Mouse (Mus musculus) 416B (cell line): ENCODE results near the gene Nckap5.
A peak's percentile ranks its signal among the peaks of the same experiment; 100 is the strongest.

Experiments
- DNase-seq: peaks from one replicate; pipeline ENCODE4 v3.0.0; 2011; ENCODE audit warnings: low read depth

The Nckap5 gene

GRCm38 (mm10) chr1:126470883-126471282 is 359.7 kb downstream of the Nckap5 start:
- no peak for DNase-seq

GRCm38 (mm10) chr1:126469818-126470544 is 360.6 kb downstream of the Nckap5 start:
- DNase-seq: no peak

DNA sequence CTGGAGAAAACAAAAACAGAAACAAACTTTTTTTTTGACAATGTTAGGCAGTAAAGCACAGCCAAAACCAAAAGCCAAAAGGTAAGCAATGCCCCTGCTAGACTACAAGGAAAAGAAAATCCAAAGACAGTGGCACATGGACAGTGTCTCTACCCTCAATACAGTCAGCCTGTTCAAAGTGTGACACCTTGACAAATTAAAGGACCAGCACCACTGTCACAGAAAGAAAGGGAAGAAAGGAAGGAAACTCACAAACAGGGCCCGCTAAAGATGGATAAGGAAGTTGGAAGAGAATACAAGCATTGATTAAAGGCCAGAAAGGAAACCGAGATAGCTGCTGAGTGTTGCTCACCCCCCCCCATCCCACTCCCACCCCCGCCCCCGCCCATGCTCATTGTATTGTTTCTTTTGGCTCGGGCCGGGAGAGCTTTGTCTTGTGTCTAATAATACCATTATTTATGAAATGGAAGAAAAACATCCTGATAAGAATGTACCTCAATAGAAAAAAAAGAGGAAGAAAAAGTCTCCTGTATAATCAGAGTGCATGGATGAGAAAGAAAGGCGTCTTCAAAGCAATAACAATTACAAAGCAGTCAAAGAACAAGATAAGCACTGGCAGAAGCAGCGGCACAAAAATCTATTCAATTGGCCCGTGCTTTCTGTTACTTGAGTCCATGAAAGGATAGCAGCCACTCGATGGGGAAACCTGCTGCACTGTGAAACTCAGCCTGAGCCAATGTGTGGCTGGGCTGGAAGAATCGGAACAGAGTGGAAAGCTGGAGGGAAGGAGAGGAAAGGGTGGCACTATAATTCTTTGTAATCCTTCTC is 368.9 kb downstream of the Nckap5 start:
- DNase-seq: no peak

GRCm38 (mm10) chr1:126457739-126458138 is 372.9 kb downstream of the Nckap5 start:
- no peak for DNase-seq

GRCm38 (mm10) chr1:126454504-126455173 is 376.0 kb downstream of the Nckap5 start:
- no peak for DNase-seq

DNA sequence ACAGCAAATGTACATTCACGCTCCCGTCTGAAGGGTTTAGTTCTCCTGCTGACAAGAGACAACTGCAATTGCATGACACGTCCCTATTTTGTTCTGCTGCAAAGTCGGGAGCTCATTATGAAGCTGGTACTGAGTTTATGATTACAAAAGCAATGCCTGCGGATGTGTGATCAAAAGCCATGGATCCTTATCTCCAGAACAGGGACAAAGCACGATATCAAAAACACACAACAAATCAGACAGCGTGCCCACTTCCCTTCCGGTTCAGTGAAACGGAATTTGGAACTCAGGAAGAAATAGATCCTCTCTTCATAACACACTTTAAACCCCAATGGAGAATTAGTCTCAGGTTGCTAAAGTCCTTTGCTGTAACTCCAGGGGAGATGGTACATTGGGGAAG is 379.1 kb downstream of the Nckap5 start:
- no peak for DNase-seq

GRCm38 (mm10) chr1:126449424-126449823 is 381.2 kb downstream of the Nckap5 start:
- no peak for DNase-seq

DNA sequence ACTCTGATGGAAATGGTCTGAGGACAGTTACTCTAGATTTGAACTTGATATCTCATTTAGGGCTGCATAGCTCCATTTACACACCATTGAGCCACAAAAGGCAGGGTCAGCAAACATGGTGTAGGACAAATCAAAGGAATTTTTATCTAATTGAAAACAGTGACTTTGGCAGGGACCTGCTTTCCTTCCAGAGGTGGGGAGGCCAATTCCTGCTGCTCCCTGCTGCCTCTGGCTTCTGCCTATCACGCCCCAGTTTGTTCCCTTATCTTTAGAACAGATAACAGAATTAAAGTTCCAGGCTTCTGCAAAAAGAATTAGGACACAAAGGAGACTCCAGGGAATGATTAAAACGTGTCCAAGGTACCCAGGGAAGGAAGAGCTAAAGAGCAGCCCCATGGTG is 386.7 kb downstream of the Nckap5 start:
- no peak for DNase-seq

- no peak for DNase-seq
Measured at GRCm38 (mm10) chr1:126442723-126443122, 387.9 kb downstream of the Nckap5 start.

DNA sequence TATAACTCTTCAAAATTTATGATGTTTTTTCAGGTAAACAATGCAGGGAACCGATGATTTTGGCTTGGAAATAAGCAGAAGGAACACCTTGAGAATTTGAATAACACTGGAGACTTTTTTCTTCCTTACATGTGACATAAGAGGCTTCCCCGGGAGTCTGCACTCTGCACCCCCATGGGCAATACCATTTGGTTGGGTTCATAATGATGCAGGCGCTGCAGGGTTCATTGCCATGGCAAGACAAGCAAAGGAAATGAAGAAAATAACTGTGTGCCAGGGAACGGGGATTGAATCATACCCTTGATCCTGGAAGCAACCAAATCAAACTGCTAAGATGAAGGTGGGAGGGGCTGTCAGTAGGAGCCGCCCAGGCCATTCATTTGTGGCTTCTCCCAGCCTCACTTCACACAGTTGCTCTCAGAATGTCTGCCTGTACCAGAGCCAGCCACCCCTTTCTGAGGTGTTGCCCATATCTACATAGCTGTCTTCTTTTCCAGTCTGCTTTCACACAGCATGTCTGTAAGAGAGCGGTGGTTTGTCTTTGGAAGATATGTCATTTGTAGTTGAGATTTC is 392.5 kb downstream of the Nckap5 start:
- DNase-seq: no peak

GRCm38 (mm10) chr1:126436937-126437667 is 393.5 kb downstream of the Nckap5 start:
- no peak for DNase-seq

DNA sequence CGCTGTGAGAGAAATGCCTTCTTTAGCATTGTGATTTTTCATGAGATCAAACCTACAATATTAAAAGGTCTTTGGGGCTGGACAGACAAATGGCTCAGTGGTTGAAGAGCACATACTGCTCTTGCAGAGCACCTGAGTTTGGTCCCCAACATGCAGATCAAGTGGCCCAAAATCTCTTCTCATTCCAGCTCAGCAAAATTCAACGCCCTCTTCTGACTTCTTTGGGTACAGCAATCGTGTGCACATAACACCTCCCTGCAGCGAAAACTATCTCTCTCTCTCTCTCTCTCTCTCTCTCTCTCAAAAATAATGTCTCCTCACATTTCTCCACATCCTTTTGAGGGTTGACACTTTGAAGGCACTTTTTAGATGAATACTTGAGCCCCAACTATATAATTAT is 398.3 kb downstream of the Nckap5 start:
- DNase-seq: peak; percentile 6

DNA sequence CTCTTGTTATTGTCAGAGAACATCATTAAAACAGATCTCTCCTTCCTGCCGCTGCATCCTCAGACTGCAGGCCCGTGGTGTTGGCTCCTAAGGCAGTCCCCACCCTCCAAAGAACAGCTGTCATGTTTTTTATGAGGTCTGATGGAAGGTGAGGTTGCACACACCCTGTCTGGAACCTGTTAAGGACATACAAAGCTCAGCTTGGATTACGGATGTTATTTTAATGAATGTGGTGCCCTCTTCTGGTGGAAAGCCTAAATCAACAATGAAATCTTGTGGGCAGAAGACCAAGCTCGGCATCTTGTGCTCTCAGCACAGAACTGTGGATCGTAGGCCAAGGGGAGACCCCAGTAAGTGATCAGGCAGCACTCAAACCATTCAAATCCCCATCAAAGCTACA is 399.0 kb downstream of the Nckap5 start:
- peak; percentile 50 for DNase-seq

- DNase-seq: no peak
Measured at GRCm38 (mm10) chr1:126411426-126411825, 419.2 kb downstream of the Nckap5 start.

- DNase-seq: peak; percentile 20
Measured at GRCm38 (mm10) chr1:126407886-126408285, 422.7 kb downstream of the Nckap5 start.

- no peak for DNase-seq
Measured at GRCm38 (mm10) chr1:126405543-126405942, 425.1 kb downstream of the Nckap5 start.

GRCm38 (mm10) chr1:126403970-126404369 is 426.6 kb downstream of the Nckap5 start:
- DNase-seq: no peak

- DNase-seq: no peak
Measured at GRCm38 (mm10) chr1:126391204-126391603, 439.4 kb downstream of the Nckap5 start.

DNA sequence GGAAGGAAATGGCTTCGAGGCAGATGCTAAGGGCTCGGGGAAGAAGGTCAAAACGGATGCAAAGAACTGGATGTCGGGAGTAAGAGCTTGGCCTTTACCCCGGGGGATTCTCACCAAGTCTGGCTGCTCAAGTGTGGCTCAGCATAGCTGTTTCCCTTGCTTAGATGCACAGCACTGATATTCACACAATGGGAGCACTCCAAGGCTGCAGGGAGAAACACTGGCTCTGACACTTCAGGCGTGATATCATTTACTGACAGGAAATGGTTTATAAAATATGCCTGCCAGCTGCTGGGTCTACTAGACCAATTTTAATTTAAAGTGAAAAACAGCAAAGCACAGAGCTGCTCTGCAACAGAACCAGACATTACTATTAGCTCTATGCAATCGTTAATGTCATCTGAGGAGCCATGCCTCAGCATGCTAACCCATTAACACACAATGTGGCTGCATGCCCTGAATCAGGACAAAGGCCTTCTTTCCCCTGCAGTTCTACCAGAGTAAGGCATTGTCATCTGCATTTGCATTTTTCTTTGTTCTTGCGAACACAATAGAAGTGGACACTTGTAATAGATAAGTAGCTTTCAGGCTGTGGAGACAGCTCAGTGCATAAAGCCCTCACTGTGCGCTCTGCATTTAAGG is 453.1 kb downstream of the Nckap5 start:
- no peak for DNase-seq

DNA sequence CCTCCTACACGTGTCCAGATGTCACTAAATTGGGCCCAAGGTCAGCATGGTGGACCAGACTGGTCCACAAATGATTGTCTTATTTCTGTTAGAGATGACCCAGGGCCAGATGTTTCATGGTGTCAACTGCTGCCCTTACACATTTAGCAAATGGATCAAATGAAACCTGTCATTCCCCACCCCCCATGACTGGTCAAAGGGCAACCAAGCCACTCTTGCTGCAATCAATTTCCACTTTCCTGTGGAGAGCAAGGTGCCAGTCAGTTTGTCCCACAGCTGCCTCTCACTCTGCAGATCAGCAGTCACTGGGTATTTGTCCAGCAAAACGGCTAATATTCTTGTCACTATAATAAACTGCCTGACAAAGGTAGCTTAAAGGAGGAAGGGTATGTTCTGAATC is 463.9 kb downstream of the Nckap5 start:
- DNase-seq: no peak

GRCm38 (mm10) chr1:126364556-126364955 is 466.0 kb downstream of the Nckap5 start:
- DNase-seq: no peak
